Mouse (Mus musculus) mature B cell (primary cell): Measurements from ENCODE around the gene AA792892.
"Not testable (repeated sequence)": the region's sequence is repeated elsewhere in the genome, so short reads cannot be mapped to it uniquely, and the experiment has no call there.

ENCODE experiments used
- in situ Hi-C: fragments of 300-500 bp; cut with MboI; formaldehyde crosslinking; loops from 2 replicates; pipeline ENCODE4 v1.14.3; 2019

AA792892 gene

DNA sequence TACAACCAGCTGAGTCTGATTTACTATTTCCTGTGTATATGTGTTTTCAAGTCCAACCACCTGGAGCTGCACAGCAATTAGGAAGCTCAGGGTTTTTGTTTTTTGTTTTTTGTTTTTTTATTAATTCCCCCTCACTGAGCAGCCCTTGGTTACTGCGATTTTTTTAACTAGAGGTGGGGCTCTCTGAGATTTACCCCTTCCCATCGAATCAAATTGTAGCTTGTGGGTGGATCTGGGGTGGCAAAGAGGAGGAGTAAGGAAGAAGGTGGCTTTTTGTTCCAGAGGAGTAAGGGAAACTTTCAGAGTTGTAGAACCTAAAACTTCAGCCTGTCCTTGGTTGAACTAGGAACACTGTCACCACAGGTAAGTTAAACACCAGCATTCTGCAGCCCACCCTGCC is at the start of gene AA792892:
TSS of gene AA792892 (plus strand) at position 301 of the 400 bp plus-strand sequence.
- in situ Hi-C loops = not testable (repeated sequence)

GRCm38 (mm10) chr5:94306696-94307095 is 32.9 kb upstream of the AA792892 start, which contains the start of gene A430089I19Rik:
TSS of gene A430089I19Rik (minus strand) at chr5:94306796.
- in situ Hi-C loops = not testable (repeated sequence)

DNA sequence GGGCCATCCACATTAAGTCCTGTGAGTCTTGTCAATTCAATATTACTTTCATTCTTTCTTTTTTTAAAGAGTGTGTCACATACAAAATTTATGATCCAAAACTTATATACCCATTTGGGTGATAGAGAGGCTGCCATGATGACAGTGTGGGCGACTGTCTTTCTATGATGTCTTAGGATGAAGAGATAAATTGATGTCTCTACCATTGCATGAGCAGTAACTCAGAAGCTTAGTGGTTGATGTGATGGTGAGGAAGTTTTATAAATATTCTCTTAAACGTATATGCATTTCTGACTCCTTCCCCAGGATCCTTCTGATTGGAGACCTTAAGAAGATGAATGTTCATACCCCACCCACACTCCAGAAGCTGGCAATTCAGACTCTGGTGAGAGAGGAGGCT is 25.4 kb upstream of the AA792892 start, which contains the start of gene Gm6502:
TSS of gene Gm6502 (plus strand) at position 301 of the 400 bp plus-strand sequence.
- in situ Hi-C loops = not testable (repeated sequence)
